Mouse (Mus musculus): ENCODE data around the gene Cask.

GRCm38 (mm10) chrX:13516451-13516850 is 334.7 kb downstream of the Cask start:
- no peak for TF ChIP-seq POLR2A (IDR thresholded peaks at IDR 0.05; ENCODE audit: low read depth, low read length)
- TF ChIP-seq CTCF (IDR thresholded peaks at IDR 0.05; ENCODE audit: extremely low read depth, insufficient read length, insufficient replicate concordance, low read depth, low read length): no peak
